Mouse (Mus musculus): ENCODE measurements around the gene Lrguk.

The Lrguk gene

DNA sequence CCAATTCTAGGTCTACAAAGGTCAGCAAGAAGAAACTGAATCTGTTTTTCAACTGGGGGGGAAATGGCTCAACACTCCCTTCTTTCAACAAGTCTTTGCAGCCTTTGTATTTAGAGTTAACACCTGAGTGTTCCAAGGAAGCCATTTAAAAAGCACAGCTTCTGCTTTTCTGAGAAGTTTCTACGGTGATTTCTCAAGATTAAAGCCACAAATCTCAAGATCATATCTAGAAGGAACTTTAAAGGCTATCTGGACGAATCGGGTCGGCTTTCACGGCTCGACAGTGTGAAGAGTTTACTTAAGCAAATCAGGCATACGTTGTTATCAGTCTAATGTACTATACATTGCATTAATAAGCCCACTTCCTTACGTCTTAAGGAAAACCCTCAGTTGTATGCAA is 145.5 kb downstream of the Lrguk start:
- in situ Hi-C loops (cut with MseI, MboI): no loop called here

DNA sequence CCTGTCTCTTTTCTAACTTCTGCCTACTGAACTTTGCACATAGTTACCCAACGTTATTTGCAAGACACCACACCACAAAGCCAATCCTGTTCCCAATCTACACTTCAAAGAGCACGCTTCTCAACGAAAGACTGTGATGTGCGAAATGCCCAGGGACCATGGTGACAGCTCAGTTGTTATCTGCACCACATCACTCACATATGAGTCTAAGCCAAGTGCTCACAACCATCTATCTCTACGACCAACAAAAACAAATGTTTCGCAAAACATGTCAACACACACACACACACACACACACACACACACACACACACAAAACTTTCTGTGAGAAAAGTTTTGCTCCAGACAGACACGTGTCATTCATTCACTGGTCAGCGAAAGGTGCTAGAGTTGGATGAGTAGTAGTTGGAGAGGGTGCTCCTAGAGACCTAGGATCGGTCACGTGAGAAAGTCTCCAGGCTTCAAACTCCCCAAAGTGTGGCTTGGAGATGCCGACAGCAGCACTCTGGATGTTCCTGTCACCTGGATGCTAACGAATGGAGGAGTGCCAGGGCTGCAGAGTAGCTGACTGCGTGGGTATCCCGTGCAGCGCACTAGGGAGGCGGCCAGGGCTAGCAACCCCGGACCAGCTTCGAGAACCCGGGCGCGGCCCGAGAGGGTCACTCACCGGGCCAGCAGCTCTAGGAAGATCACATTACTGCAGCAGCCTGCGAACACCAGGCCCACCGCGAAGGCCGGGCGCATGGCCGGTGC is 147.0 kb downstream of the Lrguk start:
- in situ Hi-C loops (cut with MseI, MboI): no loop called here

DNA sequence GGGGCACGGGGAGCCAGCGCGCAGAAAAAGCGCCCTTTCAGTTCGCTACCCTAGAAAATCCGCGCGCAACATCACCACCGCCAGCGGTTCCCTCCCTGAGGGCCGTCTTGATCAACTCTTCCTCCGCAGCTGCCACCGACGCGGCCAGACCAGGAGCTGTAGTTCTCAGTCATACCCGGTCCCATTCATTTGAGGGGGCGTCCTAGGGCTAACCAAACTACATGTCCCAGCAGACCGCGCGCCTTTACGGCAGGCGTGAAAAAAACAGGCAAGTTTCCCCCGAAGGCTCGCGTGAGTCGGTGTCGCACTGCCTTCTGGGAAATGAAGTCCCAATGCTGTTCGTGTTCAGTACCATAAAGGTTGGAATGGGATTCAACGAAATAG is 147.6 kb downstream of the Lrguk start, which contains the start of gene Slc35b4:
TSS of gene Slc35b4 (minus strand) at position 248 of the 384 bp plus-strand sequence.
- in situ Hi-C loops (cut with MseI, MboI): no loop called here

DNA sequence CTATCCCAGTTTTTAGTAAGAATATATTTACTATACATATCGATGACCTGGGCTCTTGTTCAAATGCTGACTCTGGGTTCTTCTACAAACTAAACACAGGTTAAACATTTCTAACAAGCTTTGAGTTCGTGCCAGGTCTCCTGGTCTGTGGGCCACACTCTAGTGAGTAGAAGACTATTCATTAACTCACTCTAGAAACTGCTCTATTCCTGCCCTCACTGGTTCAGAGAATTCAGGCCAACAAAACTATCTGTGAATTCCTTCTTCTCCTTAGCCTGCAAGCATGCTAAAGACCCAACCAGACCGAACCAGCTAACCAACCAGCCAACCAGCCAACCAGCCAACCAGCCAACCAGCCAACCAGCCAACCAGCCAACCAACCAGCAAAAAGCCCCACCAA is 149.8 kb downstream of the Lrguk start:
- in situ Hi-C loops (cut with MseI, MboI): no loop called here

DNA sequence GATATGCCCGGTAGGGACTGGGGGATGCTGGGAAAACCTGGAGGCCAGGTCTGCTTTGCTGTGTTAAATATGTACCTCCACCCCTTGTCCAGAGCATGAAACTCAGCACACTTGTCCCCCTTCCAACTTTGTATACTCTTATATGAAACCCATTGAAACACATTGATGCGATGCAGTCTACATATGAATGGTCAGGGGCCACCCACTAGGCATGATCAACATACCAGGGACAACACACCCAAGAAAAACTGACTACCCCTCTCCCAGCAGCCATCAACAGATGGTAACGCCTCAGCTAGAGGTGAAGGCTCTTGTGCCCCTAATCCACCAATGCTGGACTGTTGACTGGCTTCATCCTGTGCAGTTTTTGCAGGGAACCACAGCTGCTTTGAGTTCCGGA is 150.7 kb downstream of the Lrguk start:
- in situ Hi-C loops (cut with MseI, MboI): no loop called here

DNA sequence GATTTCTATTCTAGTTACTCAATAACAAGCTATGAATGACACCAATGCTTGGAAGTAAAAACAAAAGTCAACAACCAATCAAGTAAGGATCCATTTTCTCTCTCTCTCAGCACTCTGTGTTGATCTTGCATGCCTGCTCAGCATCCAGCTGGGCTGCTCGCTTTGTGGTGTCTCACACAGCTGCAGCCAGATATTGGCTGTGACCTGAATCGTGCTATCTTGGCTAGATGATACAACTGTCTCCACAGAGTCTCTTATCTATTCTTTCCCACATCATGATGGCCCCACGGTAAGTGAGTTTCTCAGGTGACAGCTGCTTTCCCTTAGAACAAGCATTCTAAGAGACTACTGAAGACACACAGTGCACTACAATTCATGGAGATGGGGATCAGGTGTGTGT is 152.7 kb downstream of the Lrguk start:
- in situ Hi-C loops (cut with MseI, MboI): no loop called here

DNA sequence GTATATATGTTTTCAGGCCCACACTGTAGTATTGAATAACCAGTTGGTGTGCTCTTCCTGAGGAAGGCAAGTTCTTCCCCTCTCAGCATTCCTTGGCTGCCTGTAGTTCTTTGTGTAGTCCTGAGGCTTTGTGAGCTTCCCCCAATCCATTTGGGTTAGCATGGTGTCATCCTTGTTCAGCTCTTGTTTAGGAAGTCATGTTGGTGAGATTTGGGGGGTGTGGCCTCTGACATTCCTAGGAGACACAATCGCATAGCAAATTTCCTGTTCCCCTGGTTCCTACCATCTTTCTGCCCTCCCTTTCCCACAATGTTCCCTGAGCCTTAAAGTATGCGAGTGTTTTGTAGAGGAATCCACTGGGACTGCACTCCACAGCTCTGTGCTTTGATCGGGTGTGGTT is 154.1 kb downstream of the Lrguk start:
- in situ Hi-C loops (cut with MseI, MboI): no loop called here
